Mouse (Mus musculus): ENCODE data around the gene Hrk.

Gene Hrk

GRCm38 (mm10) chr5:118165462-118165861, 1.0 kb downstream of the Hrk start:
- no peak for DNase-seq (ENCODE audit: low read depth, low spot score)

GRCm38 (mm10) chr5:118167561-118167995, 3.1 kb downstream of the Hrk start:
- DNase-seq (ENCODE audit: low read depth, low spot score): no peak

- no peak for DNase-seq (ENCODE audit: low read depth, low spot score)
Measured at GRCm38 (mm10) chr5:118169222-118170221, 5.1 kb downstream of the Hrk start.

GRCm38 (mm10) chr5:118170888-118171529, 6.6 kb downstream of the Hrk start:
- no peak for DNase-seq (ENCODE audit: low read depth, low spot score)

- no peak for DNase-seq (ENCODE audit: low read depth, low spot score)
Measured at GRCm38 (mm10) chr5:118171665-118172064, 7.2 kb downstream of the Hrk start.

GRCm38 (mm10) chr5:118172078-118172723, 7.8 kb downstream of the Hrk start:
- DNase-seq (ENCODE audit: low read depth, low spot score): no peak

- DNase-seq (ENCODE audit: low read depth, low spot score): no peak
Measured at GRCm38 (mm10) chr5:118174310-118175009, 10.0 kb downstream of the Hrk start.

GRCm38 (mm10) chr5:118175137-118175536, 10.7 kb downstream of the Hrk start:
- no peak for DNase-seq (ENCODE audit: low read depth, low spot score)

GRCm38 (mm10) chr5:118177640-118178039, 13.2 kb downstream of the Hrk start:
- DNase-seq (ENCODE audit: low read depth, low spot score): no peak

- no peak for DNase-seq (ENCODE audit: low read depth, low spot score)
Measured at GRCm38 (mm10) chr5:118186903-118187633, 22.6 kb downstream of the Hrk start.

GRCm38 (mm10) chr5:118188356-118188755, 23.9 kb downstream of the Hrk start:
- no peak for DNase-seq (ENCODE audit: low read depth, low spot score)

- no peak for DNase-seq (ENCODE audit: low read depth, low spot score)
Measured at GRCm38 (mm10) chr5:118190491-118190890, 26.0 kb downstream of the Hrk start.

GRCm38 (mm10) chr5:118192221-118192620, 27.8 kb downstream of the Hrk start:
- DNase-seq (ENCODE audit: low read depth, low spot score): no peak

GRCm38 (mm10) chr5:118197421-118197820, 33.0 kb downstream of the Hrk start:
- no peak for DNase-seq (ENCODE audit: low read depth, low spot score)

- no peak for DNase-seq (ENCODE audit: low read depth, low spot score)
Measured at GRCm38 (mm10) chr5:118199670-118200069, 35.2 kb downstream of the Hrk start.

- no peak for DNase-seq (ENCODE audit: low read depth, low spot score)
Measured at GRCm38 (mm10) chr5:118204675-118205440, 40.4 kb downstream of the Hrk start.

GRCm38 (mm10) chr5:118205852-118206251, 41.4 kb downstream of the Hrk start:
- DNase-seq (ENCODE audit: low read depth, low spot score): no peak

GRCm38 (mm10) chr5:118214012-118214411, 49.6 kb downstream of the Hrk start:
- DNase-seq (ENCODE audit: low read depth, low spot score): no peak

GRCm38 (mm10) chr5:118214418-118215154, 50.1 kb downstream of the Hrk start:
- no peak for DNase-seq (ENCODE audit: low read depth, low spot score)

Data from WW6 (cell line).